Mouse (Mus musculus) T-helper 17 cell (primary cell): ENCODE data around the gene AC141477.1.

ENCODE experiments used
- in situ Hi-C, 2 experiments: fragments of 300-600 bp; cut with MboI, MseI; formaldehyde crosslinking; loops; 1 replicate in 1 of 2; 2 replicates in 1 of 2; pipeline ENCODE4 v1.15.1; 2025; ENCODE audit warnings: high pct_unique_total_duplicates in 2 of 2

The AC141477.1 gene

DNA sequence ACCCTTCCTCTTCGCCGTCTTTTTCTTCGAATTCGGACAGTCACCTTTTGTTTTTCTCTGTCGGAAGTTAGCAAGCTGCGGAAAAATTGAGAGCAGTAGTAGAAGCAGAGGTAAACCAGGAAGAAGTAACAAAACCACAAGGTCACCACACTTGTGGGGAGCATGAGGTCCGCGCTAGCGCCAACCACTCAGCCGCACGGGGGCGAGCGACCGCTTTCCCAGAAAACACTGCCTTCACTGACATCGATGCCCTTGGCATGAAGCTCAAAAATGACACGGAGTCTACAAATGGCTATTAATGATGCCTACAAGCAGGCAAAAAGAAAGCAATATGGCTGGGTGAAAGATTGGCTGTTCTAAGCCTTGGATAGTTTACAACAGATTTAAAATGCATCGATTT lies at the start of gene AC141477.1:
Gene AC141477.1, minus strand, starts transcription at position 164 of the 400 bp plus-strand sequence.
- in situ Hi-C loops: no loop called here

DNA sequence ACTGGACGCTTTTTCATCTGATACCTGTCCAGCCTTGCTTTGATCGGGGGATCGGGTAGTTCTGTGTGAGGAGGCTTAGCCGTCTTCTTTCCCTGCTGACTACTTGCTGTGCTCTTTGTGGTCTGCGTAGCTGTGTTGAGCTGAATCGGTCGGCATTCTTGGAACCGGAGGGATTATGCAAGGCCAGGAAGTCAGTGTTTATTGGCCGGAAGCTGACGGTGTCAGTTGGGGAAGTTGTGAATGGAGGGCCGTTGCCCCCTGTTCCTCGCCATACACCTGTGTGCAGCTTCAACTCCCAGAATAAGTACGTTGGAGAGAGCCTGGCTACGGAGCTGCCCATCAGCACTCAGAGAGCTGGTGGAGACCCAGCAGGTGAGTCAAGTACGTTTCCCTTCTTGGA lies 49.0 kb upstream of the AC141477.1 start:
- in situ Hi-C loops: loop anchor here in 1 of 2 experiments (10.0 kb wide), 1 partner anchor 64 kb away; no protein-coding TSS in a partner anchor

DNA sequence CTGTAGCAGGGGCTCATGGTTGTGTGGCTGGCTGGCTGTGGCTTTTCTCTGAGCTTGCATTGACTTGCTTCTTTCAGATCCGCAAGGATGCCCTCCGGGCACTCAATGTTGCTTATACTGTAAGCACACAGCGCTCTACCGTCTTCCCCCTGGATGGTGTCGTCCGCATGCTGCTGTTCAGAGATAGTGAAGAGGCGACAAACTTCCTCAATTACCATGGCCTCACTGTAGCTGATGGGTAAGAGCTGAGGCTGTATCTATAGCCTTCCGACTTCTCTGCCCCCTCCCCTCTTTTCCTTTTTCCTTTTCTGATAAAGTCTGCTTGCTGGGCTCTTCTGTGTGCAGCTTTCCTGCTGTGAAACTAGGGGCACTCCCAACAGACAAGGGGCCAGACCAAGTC lies 48.0 kb upstream of the AC141477.1 start:
- in situ Hi-C loops: loop anchor here in 1 of 2 experiments (10.0 kb wide), 1 partner anchor 63 kb away; no protein-coding TSS in a partner anchor

DNA sequence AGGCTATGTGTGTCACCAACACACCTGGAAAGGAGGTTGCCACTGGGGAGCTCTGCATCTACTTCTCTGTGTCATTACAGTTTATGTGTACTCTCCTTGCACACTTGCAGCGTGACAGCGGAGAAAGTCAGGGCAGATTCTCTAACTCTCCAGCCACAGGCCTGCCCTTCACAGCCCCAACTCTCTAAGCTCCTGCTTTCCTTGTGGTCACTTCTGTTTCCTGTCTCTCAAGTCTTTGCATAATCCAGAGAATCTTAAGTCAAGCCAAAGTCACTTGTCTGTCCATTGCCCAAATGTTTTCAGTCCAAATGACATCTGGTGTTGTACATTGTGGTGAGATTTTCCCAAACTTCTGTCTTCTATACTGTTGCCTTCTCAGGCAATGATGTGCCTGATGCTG lies 46.1 kb upstream of the AC141477.1 start:
- in situ Hi-C loops: loop anchor here in 1 of 2 experiments (10.0 kb wide), 1 partner anchor 62 kb away; no protein-coding TSS in a partner anchor

DNA sequence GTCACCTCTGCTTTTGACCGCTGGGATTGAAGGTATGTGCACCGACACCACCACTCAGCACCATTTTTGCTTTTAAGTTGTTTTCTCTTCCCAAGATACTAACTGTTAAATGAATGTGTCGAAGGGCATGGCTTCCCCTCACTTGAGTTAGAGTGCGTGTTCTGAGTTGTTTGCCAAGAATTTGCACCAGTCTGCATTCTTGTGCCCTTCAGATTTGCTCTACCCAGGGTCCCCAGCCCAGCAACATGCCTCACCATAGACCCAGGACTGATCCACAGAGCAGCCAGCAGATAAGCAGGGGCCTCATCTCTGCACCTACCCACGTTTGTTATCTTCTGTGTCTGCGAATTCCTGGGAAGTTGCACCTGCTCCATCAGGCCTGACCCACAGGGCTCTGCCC lies 41.2 kb upstream of the AC141477.1 start:
- in situ Hi-C loops: loop anchor here in 1 of 2 experiments (10.0 kb wide), 1 partner anchor 57 kb away; no protein-coding TSS in a partner anchor

DNA sequence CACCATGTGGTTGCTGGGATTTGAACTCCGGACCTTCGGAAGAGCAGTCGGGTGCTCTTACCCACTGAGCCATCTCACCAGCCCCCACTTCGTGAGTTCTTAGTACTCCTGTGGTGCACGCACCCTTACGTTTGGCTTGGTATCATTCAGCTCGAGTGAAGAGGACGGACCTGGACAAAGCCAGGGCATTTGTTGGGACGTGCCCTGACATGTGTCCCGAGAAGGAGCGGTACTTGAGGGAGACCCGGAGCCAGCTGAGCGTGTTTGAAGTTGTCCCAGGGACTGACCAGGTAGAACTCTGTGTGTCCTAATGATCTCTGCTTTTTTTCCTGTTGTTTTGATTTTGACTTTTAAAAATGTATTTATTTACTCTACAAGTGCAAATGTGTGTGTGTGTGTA lies 40.6 kb upstream of the AC141477.1 start:
- in situ Hi-C loops: loop anchor here in 1 of 2 experiments (10.0 kb wide), 1 partner anchor 56 kb away; no protein-coding TSS in a partner anchor

DNA sequence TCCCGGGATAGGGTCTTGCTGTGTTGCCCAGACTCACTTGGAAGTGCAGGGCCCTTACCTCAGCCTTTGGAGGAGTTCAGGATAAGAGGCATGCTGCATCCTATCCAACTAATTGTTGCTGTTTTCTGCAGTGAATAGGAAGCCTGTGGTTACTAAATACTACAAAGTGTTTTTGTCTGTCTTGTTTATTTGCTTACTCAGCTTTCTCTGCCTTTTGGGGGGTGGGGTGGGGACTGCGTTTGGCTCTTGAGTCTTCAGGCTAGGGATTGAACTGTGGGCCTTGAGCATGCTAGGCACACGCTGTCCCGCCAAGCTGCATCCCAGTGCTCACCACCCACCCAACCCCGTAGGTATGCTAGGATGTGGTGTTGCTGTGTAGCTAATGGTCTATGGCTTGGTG lies 33.5 kb upstream of the AC141477.1 start:
- in situ Hi-C loops: no loop called here

DNA sequence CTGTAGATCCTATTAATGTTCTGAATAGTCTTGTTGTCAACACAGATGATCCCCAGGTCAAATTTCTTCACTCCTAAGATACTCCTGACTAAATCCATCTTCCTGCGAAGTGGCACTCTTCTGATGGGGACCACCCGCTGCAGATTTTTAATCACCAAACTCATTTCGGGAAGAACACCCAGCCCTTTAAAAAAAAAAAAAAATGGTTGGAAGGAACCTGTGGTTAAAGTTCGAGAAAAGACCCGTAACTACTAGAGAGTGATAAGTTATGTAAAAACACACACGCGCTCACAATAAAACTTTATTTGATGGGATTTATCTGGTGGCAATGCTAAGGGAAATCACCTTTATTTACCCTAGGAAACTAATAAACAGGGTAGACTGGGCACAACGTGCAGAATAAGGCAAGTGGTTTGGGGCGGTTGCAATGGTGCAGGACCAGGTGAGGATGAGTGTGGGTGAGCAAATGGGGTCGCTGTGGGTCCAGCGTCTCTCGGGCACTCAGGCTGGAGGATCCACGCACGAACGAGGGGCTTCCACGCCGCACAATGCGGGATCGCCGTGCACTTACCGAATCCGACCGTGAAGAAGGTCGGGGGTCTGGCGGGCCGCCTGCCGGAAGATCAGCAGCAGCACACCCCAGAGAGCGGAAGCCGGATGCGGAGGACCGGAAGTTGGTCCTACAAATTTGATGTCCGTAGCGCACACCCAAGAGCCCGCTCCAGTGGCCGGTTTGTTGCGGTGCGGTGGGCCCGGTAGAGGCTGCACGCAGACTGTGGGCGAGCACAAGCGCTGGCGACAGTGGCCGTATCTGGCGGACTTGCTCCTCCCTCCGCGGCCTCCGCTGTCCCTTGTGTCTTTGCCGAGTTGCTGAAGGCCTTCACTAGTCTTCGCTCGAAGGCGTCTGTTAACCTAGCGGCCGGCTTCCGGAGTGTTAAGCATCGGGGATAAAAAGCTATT lies 28.2 kb upstream of the AC141477.1 start, which contains the start of the genes Mcm3ap and Ybey:
Gene Mcm3ap, plus strand, starts transcription at position 725 of the 960 bp plus-strand sequence.
Gene Ybey, minus strand, starts transcription at position 912 of the 960 bp plus-strand sequence.
- in situ Hi-C loops: loop anchor here in 1 of 2 experiments (5.0 kb wide), 1 partner anchor 41 kb away; no protein-coding TSS in a partner anchor

DNA sequence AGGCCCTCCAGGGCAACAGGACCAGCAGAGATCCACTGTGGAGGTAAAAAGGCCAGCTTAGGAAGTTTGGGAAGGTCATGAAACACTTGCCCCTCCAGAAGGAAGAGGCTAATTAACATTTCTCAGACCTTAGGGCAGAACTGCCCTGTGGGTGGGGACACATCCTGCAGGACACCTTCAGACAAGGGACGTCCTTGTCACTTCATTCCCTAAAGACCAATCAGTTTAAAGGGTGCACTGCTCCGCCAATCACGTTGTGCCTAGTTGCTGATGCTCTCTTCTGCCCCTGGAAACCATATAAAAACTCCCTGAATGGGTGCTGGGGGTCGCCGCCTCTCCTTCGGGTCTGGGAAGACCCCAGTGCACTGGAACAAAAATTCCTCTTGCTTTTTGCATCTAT lies 22.5 kb upstream of the AC141477.1 start:
- in situ Hi-C loops: no loop called here

DNA sequence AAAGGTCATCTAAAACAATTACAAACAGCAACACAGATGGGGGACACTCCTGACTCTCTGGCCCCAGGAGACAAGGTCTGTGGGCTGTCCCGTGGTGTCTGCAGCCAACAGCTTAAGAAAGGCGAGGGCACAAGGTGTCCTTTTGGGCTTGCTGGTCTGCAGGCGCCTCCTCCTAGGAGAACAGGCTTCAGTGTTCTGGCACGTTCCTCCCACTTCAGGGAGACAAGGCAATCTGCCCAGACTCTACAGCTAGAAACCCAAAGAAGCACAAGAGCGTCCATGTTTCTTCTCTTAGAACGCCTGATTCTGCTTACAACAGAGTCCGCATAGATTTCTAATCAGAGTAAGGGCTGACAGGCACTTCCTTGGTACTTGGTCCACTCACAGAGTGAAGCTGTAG lies 22.1 kb upstream of the AC141477.1 start:
- in situ Hi-C loops: no loop called here

DNA sequence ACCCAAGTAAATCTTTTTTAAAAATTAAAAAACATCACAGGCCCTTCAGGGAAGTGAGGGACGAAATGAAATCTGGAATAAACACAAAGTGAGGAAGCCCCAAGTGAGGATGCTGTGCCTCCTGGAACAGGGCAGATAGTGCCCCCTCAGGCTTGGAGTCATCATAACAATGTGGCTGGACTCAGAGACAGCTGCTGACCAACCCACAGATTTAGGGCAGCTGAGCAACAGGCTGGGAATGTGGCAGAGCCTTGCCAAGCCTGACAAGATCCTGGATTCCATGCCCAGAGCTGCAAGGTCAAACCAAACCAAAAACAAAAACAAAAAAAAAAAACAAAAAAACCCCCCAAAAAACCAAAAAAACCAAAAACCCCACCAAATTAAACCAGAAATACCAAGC lies 21.0 kb upstream of the AC141477.1 start:
- in situ Hi-C loops: no loop called here

DNA sequence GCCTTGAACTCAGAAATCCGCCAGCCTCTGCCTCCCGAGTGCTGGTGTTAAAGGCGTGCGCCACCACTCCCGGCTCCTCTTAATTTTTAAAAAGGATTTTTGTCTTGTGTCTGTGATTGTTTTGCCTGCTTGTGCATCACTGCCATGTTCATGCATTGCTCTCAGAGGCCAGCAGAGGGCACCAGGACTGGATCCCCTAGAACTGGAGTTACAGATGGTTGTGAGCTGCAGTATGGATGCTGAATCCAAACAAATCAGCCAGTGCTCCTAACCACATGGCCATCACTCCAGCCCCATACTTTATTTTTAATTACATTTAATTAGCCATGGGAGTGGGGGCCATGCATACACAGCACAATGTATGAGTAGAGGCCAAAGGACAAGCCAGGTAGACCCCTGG lies 15.0 kb upstream of the AC141477.1 start:
- in situ Hi-C loops: no loop called here

DNA sequence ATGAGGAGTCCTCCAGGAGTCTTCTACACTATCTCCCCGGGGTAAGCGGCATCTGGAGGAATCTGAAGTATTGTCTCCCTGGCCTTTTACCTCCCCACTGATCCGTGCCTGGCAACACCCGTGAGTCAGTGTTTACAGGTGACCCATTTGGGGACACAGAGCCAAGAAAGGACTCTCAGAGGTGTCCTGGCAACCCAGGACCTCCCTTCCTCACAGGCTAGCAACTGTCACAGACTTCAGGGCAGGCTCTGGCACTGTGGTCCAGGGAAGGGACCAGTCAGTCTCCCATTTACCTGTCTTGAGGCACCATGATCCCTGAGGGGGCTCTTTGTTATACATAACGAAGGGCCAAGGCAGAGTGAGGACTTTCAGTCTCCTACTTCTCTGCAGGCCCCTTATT lies 8.6 kb upstream of the AC141477.1 start, which contains the start of gene 2610028H24Rik:
Gene 2610028H24Rik, plus strand, starts transcription at position 231 of the 400 bp plus-strand sequence.
- in situ Hi-C loops: no loop called here

DNA sequence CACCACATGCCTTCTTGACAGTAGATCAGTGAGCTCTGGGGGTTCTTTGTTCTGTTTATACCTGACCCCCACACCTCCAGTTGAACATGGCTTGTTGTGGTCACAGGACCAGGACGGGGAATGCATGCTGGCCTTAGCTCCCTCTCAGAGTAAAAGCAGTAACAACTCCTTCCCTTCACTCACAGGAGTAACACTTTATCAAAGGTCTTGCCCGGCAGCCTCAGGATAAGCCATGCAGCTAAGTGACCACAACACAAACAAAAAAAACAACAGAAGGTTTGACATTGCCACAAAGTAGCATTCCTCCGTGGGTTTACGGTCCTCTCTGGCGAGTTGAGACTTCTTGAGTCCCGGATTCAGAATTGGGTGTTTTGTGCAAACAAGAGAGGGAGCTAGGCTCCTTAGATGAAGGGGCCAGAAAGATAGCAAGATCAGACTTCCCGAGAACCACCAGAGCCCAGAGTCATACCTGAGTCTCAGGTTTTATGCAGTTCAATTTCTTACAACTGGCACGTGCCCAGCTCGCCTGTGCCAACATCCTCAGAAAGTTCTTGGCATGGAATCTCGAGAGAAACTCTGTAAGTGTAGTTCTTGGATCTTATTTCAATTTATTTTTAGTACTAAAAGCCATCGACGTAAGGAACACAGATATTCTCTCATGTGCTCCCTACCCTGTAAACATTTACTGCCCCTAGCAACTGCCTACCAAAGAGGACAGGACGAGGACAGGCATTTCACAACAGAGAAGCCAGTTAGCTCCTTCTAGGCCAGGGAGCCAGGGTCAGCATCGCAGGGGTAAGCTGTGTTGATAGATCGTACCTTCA lies 7.4 kb upstream of the AC141477.1 start:
- in situ Hi-C loops: no loop called here

DNA sequence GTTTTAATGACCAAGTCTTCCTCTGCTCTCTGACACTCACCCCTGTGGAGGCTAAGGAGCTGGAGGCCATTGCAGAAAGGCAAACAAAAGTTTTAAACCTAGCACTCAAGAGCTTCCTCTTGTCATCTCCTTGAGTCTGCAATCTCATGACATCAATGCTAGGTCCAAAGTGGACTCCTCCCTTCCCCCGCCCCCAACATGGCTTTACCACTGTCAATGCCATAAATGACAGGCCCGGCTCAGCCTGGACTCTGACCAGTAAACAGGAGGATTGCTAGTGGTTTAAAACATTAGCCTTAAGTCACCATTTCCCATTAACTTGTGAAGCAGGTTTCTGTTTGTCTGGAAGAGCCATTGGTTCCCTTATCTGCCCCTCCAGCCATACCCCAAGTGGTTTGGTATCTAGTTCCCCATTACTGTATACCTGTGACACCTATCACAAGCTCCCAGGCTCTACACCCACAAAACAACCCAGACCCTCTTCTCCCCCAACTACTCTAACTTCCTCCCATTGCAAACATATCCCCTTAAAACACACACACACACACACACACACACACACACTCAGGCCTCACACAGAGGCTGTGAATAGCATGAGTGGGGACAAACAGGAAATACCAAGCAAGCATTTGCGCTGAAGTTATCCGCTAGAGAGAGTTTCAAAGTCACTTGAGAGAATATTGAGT lies 5.9 kb upstream of the AC141477.1 start:
- in situ Hi-C loops: no loop called here

DNA sequence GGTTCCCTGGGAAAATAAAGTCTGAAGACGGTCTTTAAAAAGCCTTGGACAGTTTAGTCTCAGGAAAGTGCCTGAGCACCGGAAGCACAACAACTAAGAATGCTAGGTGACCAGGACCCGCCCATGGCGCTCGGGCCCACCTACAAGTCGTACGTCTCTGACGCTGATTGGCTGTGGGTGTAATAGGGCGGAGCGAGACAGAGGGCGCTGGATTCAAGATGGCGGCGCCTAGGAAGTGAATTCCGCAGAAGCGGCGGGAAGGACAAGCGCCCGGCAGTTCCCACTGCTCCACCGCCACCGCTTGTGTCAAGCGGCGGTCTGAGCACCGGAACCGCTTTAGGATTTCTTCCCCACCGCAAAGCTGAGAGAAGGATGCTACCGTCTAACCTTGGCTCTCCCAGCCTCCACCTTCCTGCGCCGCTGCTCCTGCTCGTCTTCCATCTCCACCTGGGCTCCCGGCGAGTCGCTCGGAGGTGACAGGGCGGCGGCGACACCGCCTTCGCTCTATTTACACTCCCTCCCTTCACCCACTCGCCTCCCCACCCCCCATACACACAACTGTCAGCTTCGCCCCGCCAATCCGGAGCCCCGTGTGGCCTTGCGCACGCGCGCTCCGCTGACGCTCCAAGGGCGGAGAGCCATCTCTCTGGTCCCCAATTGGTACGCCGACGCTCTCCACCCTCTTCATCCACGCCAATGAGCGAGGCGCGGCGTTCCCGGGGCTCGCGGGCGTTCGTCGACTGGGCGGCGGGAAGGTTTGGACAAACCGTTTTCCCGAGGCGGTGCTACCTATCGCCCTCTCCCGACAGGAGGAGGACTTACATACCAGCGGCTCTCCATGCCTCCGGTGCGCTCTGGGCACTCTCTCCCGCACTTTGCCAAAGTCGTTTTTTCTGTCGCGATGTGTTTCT lies 2.2 kb upstream of the AC141477.1 start, which contains the start of gene Pcnt:
Gene Pcnt, minus strand, starts transcription at position 609 of the 911 bp plus-strand sequence.
- in situ Hi-C loops: no loop called here

DNA sequence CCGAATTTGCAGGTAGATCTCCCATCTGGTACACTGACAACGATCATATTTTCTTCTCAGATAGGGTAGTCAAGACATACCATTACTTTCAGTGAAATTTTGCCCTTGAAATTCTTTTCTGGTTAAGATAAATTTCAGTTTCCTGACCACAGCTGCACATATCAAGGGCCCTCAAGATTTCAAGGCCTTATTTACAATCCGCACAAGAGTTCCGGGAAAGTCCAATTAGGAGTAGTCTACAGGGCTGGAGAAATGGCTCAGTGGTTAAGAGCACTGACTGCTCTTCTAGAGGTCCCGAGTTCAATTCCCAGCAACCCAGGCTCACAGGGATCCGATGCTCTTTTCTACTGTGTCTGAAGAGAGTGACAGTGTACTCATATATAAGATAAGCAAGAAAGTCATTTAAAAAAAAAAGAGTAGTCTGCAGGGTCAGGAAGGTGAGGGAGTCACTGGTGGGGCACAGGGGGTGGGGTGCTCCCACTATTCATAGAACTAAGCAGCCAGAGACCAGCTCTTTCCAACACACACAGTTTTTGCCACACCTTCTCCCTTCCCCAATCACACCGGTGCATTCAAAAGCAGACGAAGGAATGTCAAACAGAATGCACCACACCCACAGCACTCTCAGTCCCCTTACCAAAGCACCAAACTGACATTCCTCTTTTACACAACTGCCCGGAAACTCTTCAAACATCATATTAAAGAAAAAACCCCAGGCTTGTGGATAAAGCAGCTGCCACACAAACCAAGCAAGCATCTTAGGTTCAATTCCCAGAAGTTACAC lies 945 bp downstream of the AC141477.1 start:
- in situ Hi-C loops: loop anchor here in 1 of 2 experiments (5.0 kb wide), 1 partner anchor 37 kb away; no protein-coding TSS in a partner anchor

DNA sequence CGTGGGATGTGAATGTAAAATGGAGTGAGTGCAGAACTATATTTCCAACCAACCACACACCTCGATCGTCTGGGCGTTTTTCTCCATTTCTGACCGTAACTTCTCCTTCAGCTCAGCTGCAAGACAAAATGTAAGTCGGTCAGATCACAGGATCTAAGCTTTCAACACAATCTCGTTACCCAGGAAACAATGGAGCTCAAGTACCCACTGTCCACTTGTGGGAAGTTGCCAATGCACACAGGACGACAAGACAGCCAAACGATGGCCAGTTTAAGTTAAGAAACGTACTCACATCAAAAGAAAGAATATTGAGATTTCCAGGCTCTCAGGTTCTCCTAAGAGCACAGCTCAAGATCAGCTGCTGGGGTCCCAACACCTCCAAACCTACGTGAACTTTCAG lies 6.3 kb downstream of the AC141477.1 start:
- in situ Hi-C loops: no loop called here

DNA sequence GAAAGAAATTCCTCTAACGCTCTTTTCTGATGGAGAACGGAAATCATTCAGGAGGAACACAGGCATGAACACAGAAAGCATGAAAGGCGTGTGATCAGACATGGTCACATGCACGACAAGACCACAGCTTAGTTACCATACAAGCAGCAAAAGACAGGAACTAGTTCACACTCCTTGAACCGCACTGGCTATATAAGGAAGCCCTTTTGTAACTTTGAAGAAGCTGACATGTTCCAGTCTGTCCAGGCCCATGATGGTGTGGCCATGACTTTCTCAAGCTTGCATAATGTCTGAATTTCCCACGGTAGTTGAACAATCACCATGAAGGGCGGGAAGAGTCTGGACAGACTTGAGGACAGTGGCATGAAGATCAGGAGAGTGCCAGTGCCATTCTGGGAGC lies 14.6 kb downstream of the AC141477.1 start:
- in situ Hi-C loops: loop anchor here (5.0 to 10.0 kb wide), 2 partner anchors 42 to 59 kb away; partner anchors contain the start of genes Mcm3ap (in 1 of the 2) and Ybey (in 1 of the 2)
